Mouse (Mus musculus): ENCODE measurements around the gene Dcaf6. TPM values are rescaled to one million over a fixed set of nuclear protein-coding genes. Genes with fewer than 3 reads are reported as not detected.

Gene Dcaf6
- polyA plus RNA-seq, 1 experiment: 24.1 TPM

DNA sequence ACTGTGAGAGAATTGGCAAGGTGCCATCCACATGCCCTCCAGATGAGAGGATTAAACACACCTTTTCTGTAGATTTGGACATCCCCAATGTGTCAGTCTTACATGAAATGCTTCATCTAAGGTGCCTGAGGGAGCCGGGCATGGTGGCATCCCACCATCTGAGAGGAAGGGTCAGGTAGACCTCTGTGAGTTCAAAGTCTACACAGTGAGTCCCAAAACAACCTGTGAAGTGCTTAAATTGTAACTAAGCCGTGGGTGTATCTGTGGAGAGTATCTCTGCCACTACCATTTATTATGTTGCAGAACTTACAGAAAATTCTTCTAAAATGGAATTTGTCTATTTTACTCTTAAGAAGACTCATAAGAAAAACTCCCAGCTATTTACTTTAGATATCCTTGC, 25.8 kb upstream of the Dcaf6 start:
- peaks cover 10% of the 10 kb centered on the region for H3K36me3 ChIP-seq (ENCODE audit: control insufficient read depth, insufficient read depth)
- no peak overlapping the region for H3K4me3 ChIP-seq
- H3K27me3 ChIP-seq (ENCODE audit: control insufficient read depth, insufficient read depth, insufficient read length): no peaks in the 10 kb centered on the region
- TF ChIP-seq POLR2A (IDR thresholded peaks at IDR 0.05; ENCODE audit: insufficient read length, low read depth) (no peak), MYOG (IDR thresholded peaks at IDR 0.05; ENCODE audit: control insufficient read depth in 1 of 3, insufficient read depth in 1 of 3, insufficient read length in 2 of 3, low read depth in 2 of 3) (no peak), SRF (IDR thresholded peaks at IDR 0.05; ENCODE audit: control insufficient read depth, insufficient read length, low read depth) (no peak), POLR2AphosphoS2 (IDR thresholded peaks at IDR 0.05; ENCODE audit: insufficient read length, low read depth) (no peak), TCF3 (IDR thresholded peaks at IDR 0.05; ENCODE audit: insufficient read length, low read depth) (no peak), MYOD1 (IDR thresholded peaks at IDR 0.05; ENCODE audit: control insufficient read depth in 1 of 3, insufficient read length in 2 of 3, low read depth in 2 of 3) (no peak), CEBPB (IDR thresholded peaks at IDR 0.05; ENCODE audit: insufficient read depth, poor library complexity, severe bottlenecking) (no peak), E2F4 (IDR thresholded peaks at IDR 0.05; ENCODE audit: insufficient read depth) (no peak), TCF12 (IDR thresholded peaks at IDR 0.05; ENCODE audit: insufficient read depth, poor library complexity, severe bottlenecking) (no peak), REST (IDR thresholded peaks at IDR 0.05; ENCODE audit: insufficient read depth, insufficient read length) (no peak), MAX (IDR thresholded peaks at IDR 0.05; ENCODE audit: low read depth) (no peak), USF1 (IDR thresholded peaks at IDR 0.05; ENCODE audit: low read depth) (no peak)
- no peak overlapping the region for H3K4me2 ChIP-seq (ENCODE audit: low read depth)
- H3ac ChIP-seq (ENCODE audit: control insufficient read depth, insufficient read length): no peak overlapping the region
- no peaks in the 10 kb centered on the region for H3K79me2 ChIP-seq (ENCODE audit: control insufficient read depth, insufficient read depth)

DNA sequence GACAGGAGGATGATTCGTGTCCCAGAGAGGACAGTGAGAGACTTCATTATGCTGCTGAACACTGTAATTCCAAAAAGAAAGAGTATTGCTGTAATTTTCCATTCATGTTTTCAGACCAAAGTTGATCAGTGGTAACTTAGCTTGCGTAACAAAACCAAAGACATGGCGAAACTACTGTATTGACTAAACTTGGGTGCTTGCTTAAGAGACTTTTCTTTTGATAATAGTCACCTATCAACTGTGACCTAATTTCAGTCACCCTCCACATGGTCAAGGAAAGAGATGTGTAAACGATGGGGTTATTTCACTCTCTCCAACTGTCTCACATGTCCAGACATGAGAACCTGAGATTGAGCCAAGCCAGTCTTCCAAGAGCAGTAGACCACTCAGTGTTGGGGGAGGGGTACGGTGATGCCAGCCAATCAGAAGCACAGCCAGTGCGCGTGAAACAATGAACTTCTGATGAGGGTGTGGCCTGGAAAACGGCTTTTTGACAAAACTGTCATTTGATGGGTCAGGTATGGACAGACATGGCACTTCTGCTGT, 24.5 kb upstream of the Dcaf6 start, which contains the start of gene Adcy10:
Gene Adcy10, plus strand, starts transcription at position 496 of the 546 bp plus-strand sequence.
- no peak within 1 kb of the TSS for H3ac ChIP-seq (ENCODE audit: control insufficient read depth, insufficient read length)
- no peaks in the 10 kb centered on the region for H3K79me2 ChIP-seq (ENCODE audit: control insufficient read depth, insufficient read depth)
- H3K4me2 ChIP-seq (ENCODE audit: low read depth): no peak within 1 kb of the TSS
- H3K27me3 ChIP-seq (ENCODE audit: control insufficient read depth, insufficient read depth, insufficient read length): no peaks in the 10 kb centered on the region
- TF ChIP-seq MYOD1 (IDR thresholded peaks at IDR 0.05; ENCODE audit: control insufficient read depth in 1 of 3, insufficient read length in 2 of 3, low read depth in 2 of 3) (no peak), POLR2AphosphoS2 (IDR thresholded peaks at IDR 0.05; ENCODE audit: insufficient read length, low read depth) (no peak), MYOG (IDR thresholded peaks at IDR 0.05; ENCODE audit: control insufficient read depth in 1 of 3, insufficient read depth in 1 of 3, insufficient read length in 2 of 3, low read depth in 2 of 3) (no peak)
- H3K36me3 ChIP-seq (ENCODE audit: control insufficient read depth, insufficient read depth): peaks cover 14% of the 10 kb centered on the region
- H3K4me3 ChIP-seq: no peak within 1 kb of the TSS

DNA sequence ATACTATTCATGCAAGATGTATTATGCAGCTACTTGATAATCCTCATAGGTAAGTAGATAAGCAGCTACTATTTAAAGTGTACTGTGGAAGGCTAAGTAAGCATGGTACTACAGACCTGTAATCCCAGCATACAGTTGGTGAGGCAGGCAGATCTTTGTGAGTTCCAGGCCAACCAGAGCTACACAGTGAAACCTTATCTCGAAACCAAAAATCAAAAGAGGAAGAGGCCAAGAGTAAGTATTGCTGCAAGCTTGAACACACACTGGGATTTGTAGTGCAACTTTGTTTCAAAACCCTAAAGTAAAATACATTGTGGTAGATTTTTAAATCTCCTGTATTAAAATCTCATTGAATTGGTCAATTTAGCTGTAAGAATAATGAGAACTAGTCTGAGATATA, 11.2 kb upstream of the Dcaf6 start:
- Histone ChIP-seq H3K27me3 (ENCODE audit: control insufficient read depth, insufficient read depth, insufficient read length) (no peaks in the 10 kb centered on the region), H3K4me2 (ENCODE audit: low read depth) (no peak overlapping the region), H3K4me3 (no peak overlapping the region), H3K79me2 (ENCODE audit: control insufficient read depth, insufficient read depth) (peaks cover 1% of the 10 kb centered on the region), H3ac (ENCODE audit: control insufficient read depth, insufficient read length) (no peak overlapping the region), H3K36me3 (ENCODE audit: control insufficient read depth, insufficient read depth) (no peaks in the 10 kb centered on the region)
- TF ChIP-seq USF1 (IDR thresholded peaks at IDR 0.05; ENCODE audit: low read depth) (no peak), SRF (IDR thresholded peaks at IDR 0.05; ENCODE audit: control insufficient read depth, insufficient read length, low read depth) (no peak), MYOG (IDR thresholded peaks at IDR 0.05; ENCODE audit: control insufficient read depth in 1 of 3, insufficient read depth in 1 of 3, insufficient read length in 2 of 3, low read depth in 2 of 3) (no peak), TCF12 (IDR thresholded peaks at IDR 0.05; ENCODE audit: insufficient read depth, poor library complexity, severe bottlenecking) (no peak), MAX (IDR thresholded peaks at IDR 0.05; ENCODE audit: low read depth) (no peak), CEBPB (IDR thresholded peaks at IDR 0.05; ENCODE audit: insufficient read depth, poor library complexity, severe bottlenecking) (no peak), TCF3 (IDR thresholded peaks at IDR 0.05; ENCODE audit: insufficient read length, low read depth) (no peak), POLR2AphosphoS2 (IDR thresholded peaks at IDR 0.05; ENCODE audit: insufficient read length, low read depth) (no peak), E2F4 (IDR thresholded peaks at IDR 0.05; ENCODE audit: insufficient read depth) (no peak), REST (IDR thresholded peaks at IDR 0.05; ENCODE audit: insufficient read depth, insufficient read length) (no peak), MYOD1 (IDR thresholded peaks at IDR 0.05; ENCODE audit: control insufficient read depth in 1 of 3, insufficient read length in 2 of 3, low read depth in 2 of 3) (no peak)

DNA sequence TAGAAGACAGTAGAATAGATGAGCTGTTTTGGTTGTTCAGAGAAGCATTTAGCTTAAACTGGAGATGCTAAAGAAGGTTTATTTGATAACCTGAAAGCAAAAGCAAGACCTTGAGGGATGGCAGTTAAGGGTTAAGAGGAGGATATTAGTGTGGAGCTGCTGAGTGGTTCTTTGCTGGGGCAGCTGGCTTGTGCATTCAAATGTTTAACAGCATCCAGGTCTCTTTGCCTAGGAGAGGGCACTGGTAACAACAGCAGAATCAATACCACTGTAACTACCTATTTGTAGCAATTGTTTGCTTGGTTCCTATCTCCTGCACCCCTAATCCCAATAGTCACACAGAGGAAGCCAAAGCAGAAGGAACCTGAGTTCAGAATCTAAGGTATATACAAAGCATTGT, 9.4 kb upstream of the Dcaf6 start:
- Histone ChIP-seq H3ac (ENCODE audit: control insufficient read depth, insufficient read length) (no peak overlapping the region), H3K4me2 (ENCODE audit: low read depth) (no peak overlapping the region), H3K27me3 (ENCODE audit: control insufficient read depth, insufficient read depth, insufficient read length) (no peaks in the 10 kb centered on the region), H3K36me3 (ENCODE audit: control insufficient read depth, insufficient read depth) (no peaks in the 10 kb centered on the region), H3K79me2 (ENCODE audit: control insufficient read depth, insufficient read depth) (peaks cover 6% of the 10 kb centered on the region), H3K4me3 (no peak overlapping the region)
- TF ChIP-seq MAX (IDR thresholded peaks at IDR 0.05; ENCODE audit: low read depth): no peak
- TF ChIP-seq CEBPB (IDR thresholded peaks at IDR 0.05; ENCODE audit: insufficient read depth, poor library complexity, severe bottlenecking): no peak
- TF ChIP-seq MYOG (IDR thresholded peaks at IDR 0.05; ENCODE audit: control insufficient read depth in 1 of 3, insufficient read depth in 1 of 3, insufficient read length in 2 of 3, low read depth in 2 of 3): no peak
- no peak for TF ChIP-seq SRF (IDR thresholded peaks at IDR 0.05; ENCODE audit: control insufficient read depth, insufficient read length, low read depth)

DNA sequence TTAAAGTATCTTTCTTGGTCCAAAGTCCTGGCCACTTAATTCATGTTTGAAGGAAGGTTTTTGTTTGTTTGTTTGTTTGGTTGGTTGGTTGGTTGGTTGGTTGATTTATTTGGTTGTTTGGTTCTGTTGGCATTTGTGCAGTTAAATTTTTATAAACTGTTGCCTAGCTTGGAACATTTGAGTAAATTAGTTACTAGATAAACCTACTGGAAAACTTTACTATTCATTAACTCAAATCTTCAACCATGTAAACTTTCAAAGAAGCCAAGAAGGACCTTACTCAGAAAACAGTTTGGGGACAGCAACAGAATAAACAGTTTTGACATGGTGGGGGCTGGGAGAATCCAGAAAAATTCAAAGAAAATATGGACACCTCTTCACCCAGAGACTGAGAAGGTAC, 8.7 kb upstream of the Dcaf6 start:
- H3K79me2 ChIP-seq (ENCODE audit: control insufficient read depth, insufficient read depth): peaks cover 6% of the 10 kb centered on the region
- TF ChIP-seq MAX (IDR thresholded peaks at IDR 0.05; ENCODE audit: low read depth) (no peak), POLR2AphosphoS2 (IDR thresholded peaks at IDR 0.05; ENCODE audit: insufficient read length, low read depth) (no peak), MYOD1 (IDR thresholded peaks at IDR 0.05; ENCODE audit: control insufficient read depth in 1 of 3, insufficient read length in 2 of 3, low read depth in 2 of 3) (no peak), USF1 (IDR thresholded peaks at IDR 0.05; ENCODE audit: low read depth) (no peak)
- no peak overlapping the region for H3K4me2 ChIP-seq (ENCODE audit: low read depth)
- no peak overlapping the region for H3K4me3 ChIP-seq
- no peaks in the 10 kb centered on the region for H3K36me3 ChIP-seq (ENCODE audit: control insufficient read depth, insufficient read depth)
- no peaks in the 10 kb centered on the region for H3K27me3 ChIP-seq (ENCODE audit: control insufficient read depth, insufficient read depth, insufficient read length)
- H3ac ChIP-seq (ENCODE audit: control insufficient read depth, insufficient read length): no peak overlapping the region
